Mouse (Mus musculus): Measurements from ENCODE around the gene Derl3.
A peak's percentile ranks its signal among the peaks of the same experiment; 100 is the strongest.

- TF ChIP-seq POLR2A (IDR thresholded peaks at IDR 0.05; ENCODE audit: extremely low read depth, insufficient read depth, low read length) (0 out of 2 replicates have a peak, but pooled peaks have one; percentile 11), CTCF (IDR thresholded peaks at IDR 0.05; ENCODE audit: low read depth, low read length) (no peak)
Measured at GRCm38 (mm10) chr10:75939481-75940234, 46.4 kb downstream of the Derl3 start.

Measured in liver, adult 2 months (tissue).